Mouse (Mus musculus): ENCODE measurements around the gene Slc22a3. TPM values are rescaled to one million over a fixed set of nuclear protein-coding genes. Genes with fewer than 3 reads are reported as not detected.

Slc22a3 gene
- total and polyA plus RNA-seq, 3 experiments: 31.5 to 87.7 TPM; not detected in 1

DNA sequence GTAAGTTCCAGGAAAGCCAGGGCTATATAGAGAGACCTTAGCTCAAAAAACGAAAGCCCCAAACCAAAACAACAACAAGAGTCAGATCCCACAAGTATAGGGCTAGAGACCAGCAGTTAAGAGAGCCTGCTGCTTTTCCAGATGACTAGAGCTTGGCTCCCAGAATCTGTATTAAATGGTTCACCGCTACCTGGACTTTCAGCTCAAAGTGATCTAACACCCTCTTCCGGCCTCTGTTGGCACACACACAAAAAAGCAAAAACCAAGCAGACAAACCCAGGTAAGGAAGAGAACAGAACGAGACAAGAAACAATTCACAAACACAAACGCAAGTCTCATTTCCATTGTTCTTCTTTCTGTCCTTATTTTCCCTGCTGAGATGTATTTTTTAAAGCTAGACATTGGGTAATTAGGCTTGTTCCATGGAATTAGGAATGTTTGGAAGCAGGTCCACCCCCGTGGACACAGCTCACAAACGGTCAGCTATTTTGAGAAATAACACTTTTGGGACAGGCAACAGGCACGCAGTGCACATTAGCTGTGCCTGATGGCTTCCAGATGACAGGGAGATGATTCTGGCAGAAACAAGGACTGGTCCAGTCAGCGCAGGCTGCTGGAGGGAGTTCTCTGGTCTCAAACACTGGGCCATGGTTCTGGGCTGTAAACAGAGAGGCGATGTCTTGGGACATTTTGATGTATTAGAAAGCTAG lies 95.2 kb downstream of the Slc22a3 start:
- H3K4me1 ChIP-seq (ENCODE audit: control insufficient read depth in 1 of 2, insufficient read depth in 2 of 2, low read length in 2 of 2): no peaks in the 10 kb centered on the region
- H3K9me3 ChIP-seq (replicated peaks; ENCODE audit: insufficient read depth, low read length): no peaks in the 10 kb centered on the region
- H3K79me2 ChIP-seq (ENCODE audit: control insufficient read depth, insufficient read depth, low read length, poor library complexity): no peaks in the 10 kb centered on the region
- TF ChIP-seq SIN3A (IDR thresholded peaks at IDR 0.05; ENCODE audit: low read length): no peak
- TF ChIP-seq POLR2A (IDR thresholded peaks at IDR 0.05; ENCODE audit: control insufficient read depth in 1 of 2, insufficient read depth in 1 of 2, low read depth in 1 of 2, low read length in 2 of 2, poor library complexity in 1 of 2): no peak
- TF ChIP-seq NELFE (IDR thresholded peaks at IDR 0.05; ENCODE audit: low read depth, low read length): no peak
- TF ChIP-seq MAX (IDR thresholded peaks at IDR 0.05; ENCODE audit: low read length): no peak
- no peak for TF ChIP-seq KAT2A (conservative IDR thresholded peaks at IDR 0.05; ENCODE audit: low read depth, low read length)
- no peak for TF ChIP-seq ZMIZ1 (IDR thresholded peaks at IDR 0.05; ENCODE audit: low read depth, low read length)
- no peak for TF ChIP-seq MXI1 (IDR thresholded peaks at IDR 0.05; ENCODE audit: low read depth, low read length)
- TF ChIP-seq GATA1 (IDR thresholded peaks at IDR 0.05; ENCODE audit: low read depth, low read length): no peak
- TF ChIP-seq MEF2A (IDR thresholded peaks at IDR 0.05; ENCODE audit: extremely low read depth, insufficient replicate concordance, low read depth, low read length, poor library complexity, severe bottlenecking): no peak
- no peak for TF ChIP-seq TAL1 (IDR thresholded peaks at IDR 0.05; ENCODE audit: low read length)
- no peak for TF ChIP-seq EP300 (IDR thresholded peaks at IDR 0.05; ENCODE audit: low read depth in 1 of 2, low read length in 2 of 2)
- no peak for TF ChIP-seq HCFC1 (IDR thresholded peaks at IDR 0.05; ENCODE audit: low read depth, low read length)
- TF ChIP-seq SMC3 (IDR thresholded peaks at IDR 0.05; ENCODE audit: low read depth, low read length): no peak
- TF ChIP-seq MYC (IDR thresholded peaks at IDR 0.05; ENCODE audit: low read depth, low read length): no peak
- TF ChIP-seq UBTF (IDR thresholded peaks at IDR 0.05; ENCODE audit: borderline replicate concordance, insufficient read depth, low read depth, low read length): no peak
- no peak for TF ChIP-seq ZKSCAN1 (IDR thresholded peaks at IDR 0.05; ENCODE audit: low read depth, low read length)
- TF ChIP-seq ZNF384 (IDR thresholded peaks at IDR 0.05; ENCODE audit: low read depth, low read length): no peak
- no peak for TF ChIP-seq NRF1 (IDR thresholded peaks at IDR 0.05; ENCODE audit: insufficient read depth, low read depth, low read length, poor library complexity, severe bottlenecking)
- DNase-seq (ENCODE audit: low read depth, low spot score): no peak
- no peak overlapping the region for H3K9ac ChIP-seq (ENCODE audit: control insufficient read depth, low read depth, low read length, poor library complexity, severe bottlenecking)
- no peaks in the 10 kb centered on the region for H3K36me3 ChIP-seq (ENCODE audit: control insufficient read depth in 1 of 2, insufficient read depth in 2 of 2, low read length in 2 of 2)
- no peaks in the 10 kb centered on the region for H3K27me3 ChIP-seq (ENCODE audit: control insufficient read depth in 1 of 2, insufficient read depth in 2 of 2, low read length in 2 of 2)
- no peak overlapping the region for H3K4me3 ChIP-seq (ENCODE audit: control insufficient read depth in 1 of 2, insufficient read depth in 1 of 2, low read depth in 2 of 2, low read length in 2 of 2)
- no peak overlapping the region for H3K27ac ChIP-seq (ENCODE audit: control insufficient read depth, low read depth, low read length)

DNA sequence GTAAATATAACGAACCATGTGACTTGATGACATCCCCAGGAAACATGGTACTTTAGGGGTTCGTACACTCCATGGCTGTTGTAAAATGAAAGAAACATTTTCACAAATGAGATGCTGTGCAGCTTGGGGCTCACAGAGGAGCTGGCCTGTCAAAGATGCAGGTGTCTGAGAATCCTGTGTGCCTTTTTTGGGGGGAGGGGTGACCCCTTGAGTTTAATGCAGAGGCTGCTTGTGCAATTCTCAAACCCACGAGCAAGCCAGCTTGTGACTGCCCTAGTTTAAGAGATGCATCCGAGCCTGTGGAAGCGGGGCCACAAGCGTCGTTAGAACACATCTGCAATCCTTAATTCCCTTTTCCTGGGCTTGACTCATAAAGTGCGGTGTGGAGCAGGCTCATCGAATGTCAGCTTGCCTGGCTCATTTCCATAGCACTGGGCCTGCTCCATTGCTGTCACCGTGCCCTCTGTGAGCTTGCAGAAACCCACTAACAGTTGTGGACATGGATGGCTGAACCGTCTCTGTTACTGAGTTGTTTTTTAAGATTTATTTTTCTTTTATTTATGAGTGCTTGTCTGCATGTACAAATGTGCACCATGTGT lies 98.1 kb downstream of the Slc22a3 start:
- no peaks in the 10 kb centered on the region for H3K9me3 ChIP-seq (replicated peaks; ENCODE audit: insufficient read depth, low read length)
- H3K27me3 ChIP-seq (ENCODE audit: control insufficient read depth in 1 of 2, insufficient read depth in 2 of 2, low read length in 2 of 2): no peaks in the 10 kb centered on the region

More for the DNA sequence above, 98.1 kb downstream of the Slc22a3 start:
- no peaks in the 10 kb centered on the region for H3K4me1 ChIP-seq (ENCODE audit: control insufficient read depth in 1 of 2, insufficient read depth in 2 of 2, low read length in 2 of 2)
- no peak for DNase-seq (ENCODE audit: low read depth, low spot score)
- no peak overlapping the region for H3K27ac ChIP-seq (ENCODE audit: control insufficient read depth, low read depth, low read length)
- H3K79me2 ChIP-seq (ENCODE audit: control insufficient read depth, insufficient read depth, low read length, poor library complexity): no peaks in the 10 kb centered on the region
- H3K4me3 ChIP-seq (ENCODE audit: control insufficient read depth in 1 of 2, insufficient read depth in 1 of 2, low read depth in 2 of 2, low read length in 2 of 2): no peak overlapping the region
- H3K9ac ChIP-seq (ENCODE audit: control insufficient read depth, low read depth, low read length, poor library complexity, severe bottlenecking): no peak overlapping the region
- TF ChIP-seq GABPA (IDR thresholded peaks at IDR 0.05; ENCODE audit: low read depth, low read length): no peak
- no peak for TF ChIP-seq JUND (IDR thresholded peaks at IDR 0.05; ENCODE audit: low read depth, low read length)
- no peak for TF ChIP-seq TAL1 (IDR thresholded peaks at IDR 0.05; ENCODE audit: low read length)
- no peak for TF ChIP-seq USF1 (IDR thresholded peaks at IDR 0.05; ENCODE audit: low read depth, low read length)
- no peak for TF ChIP-seq POLR2AphosphoS2 (IDR thresholded peaks at IDR 0.05; ENCODE audit: low read length)
- no peaks in the 10 kb centered on the region for H3K36me3 ChIP-seq (ENCODE audit: control insufficient read depth in 1 of 2, insufficient read depth in 2 of 2, low read length in 2 of 2)
